Mouse (Mus musculus) embryonic stem cell, embryonic (primary cell): ENCODE measurements around the gene Gm20388.

Experiments used
- CTCF ChIA-PET, 4 experiments: fragments of 300-600 bp in 2 of 4; fragments of 350-600 bp in 2 of 4; sonication (Branson Sonifier 250); formaldehyde crosslinking; loops; one replicate each; lab custom pipeline; 2022; ENCODE audit warnings: inconsistent platforms in 2 of 4; lab: Charles Lee
- POLR2A ChIA-PET, 4 experiments: fragments of 300-600 bp in 2 of 4; fragments of 350-600 bp in 2 of 4; sonication (Branson Sonifier 250); formaldehyde crosslinking; loops; one replicate each; lab custom pipeline; 2022; ENCODE audit warnings: antibody characterized with exemption in 4 of 4, inconsistent platforms in 1 of 4; lab: Charles Lee

The Gm20388 gene

DNA sequence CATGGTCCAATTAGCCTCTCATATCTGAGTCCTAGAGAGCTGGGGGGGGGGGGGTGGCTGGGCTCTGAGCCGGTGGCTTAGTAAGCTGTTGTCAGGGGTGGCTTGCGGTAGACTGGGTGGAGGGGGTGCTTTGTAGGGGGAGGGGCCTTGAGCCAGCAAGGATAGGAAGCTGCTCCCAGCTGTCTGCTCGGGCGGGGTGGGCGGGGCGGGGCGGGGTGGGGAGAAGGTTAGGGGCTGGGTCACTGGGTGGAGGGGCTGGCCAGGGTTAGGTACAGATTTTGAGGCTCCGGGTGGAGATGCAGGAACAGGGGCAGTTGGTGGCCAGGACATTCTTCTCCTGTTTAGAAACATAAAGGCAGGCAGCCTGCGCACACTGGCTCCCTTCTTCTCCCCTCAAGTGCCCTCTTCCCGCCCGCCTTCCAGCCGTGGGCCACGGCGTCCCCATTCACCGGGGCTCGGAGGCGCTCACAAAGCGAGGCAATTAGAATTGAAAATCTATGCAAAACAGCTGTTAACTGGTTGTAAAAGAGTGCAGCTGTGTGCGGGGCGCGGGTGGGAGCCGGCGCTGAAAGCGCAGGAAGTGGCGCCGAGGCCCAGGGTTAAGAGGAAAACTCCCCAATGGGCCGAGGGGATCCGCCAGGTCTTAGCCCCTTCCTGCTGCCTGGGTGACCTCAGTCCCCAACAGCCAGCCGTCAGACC, 622.0 kb downstream of the Gm20388 start:
- ChIA-PET POLR2A (interaction anchor here (0.6 to 23.3 kb wide), 48 partner anchors 9 to 455 kb away, joined by 3 to 418 read pairs (median 3); partner anchors contain the start of genes Cox4i1 (in 1 of the 4) and Gm27021 (in 1 of the 4)), CTCF (interaction anchor here (0.6 to 2.6 kb wide), 30 partner anchors 13 to 361 kb away, joined by 3 to 14 read pairs (median 4); no protein-coding TSS in a partner anchor)

DNA sequence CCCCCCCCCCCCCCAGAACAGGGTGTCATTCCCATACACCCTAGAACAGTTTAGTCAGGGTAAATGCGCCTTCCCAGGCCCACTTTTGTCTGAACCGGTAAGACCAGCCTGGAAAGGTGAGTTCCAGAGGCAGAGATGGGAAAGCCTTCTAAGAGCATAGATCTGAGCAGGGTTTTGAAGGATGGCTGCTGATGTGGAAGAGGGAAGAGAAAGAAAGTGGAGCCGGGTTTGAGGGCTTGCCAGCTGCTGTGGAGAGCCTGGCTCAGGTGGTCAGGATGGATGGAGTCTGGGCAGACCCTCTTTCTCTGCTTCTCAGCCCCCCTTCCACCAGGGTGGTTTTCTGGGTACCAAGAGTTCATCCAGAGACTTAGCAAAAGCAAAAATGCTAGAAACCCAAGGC, 622.7 kb downstream of the Gm20388 start:
- POLR2A ChIA-PET: interaction anchor here (0.6 to 23.3 kb wide), 30 partner anchors 8 to 755 kb away, joined by 3 to 418 read pairs (median 4); partner anchors contain the start of genes Cox4i1 (in 1 of the 4), Gm27021 (in 1 of the 4) and Tldc1 (in 1 of the 4)
- CTCF ChIA-PET: interaction anchor here in 3 of 4 experiments (0.6 to 2.6 kb wide), 12 partner anchors 14 to 360 kb away, joined by 3 to 14 read pairs (median 4); no protein-coding TSS in a partner anchor

DNA sequence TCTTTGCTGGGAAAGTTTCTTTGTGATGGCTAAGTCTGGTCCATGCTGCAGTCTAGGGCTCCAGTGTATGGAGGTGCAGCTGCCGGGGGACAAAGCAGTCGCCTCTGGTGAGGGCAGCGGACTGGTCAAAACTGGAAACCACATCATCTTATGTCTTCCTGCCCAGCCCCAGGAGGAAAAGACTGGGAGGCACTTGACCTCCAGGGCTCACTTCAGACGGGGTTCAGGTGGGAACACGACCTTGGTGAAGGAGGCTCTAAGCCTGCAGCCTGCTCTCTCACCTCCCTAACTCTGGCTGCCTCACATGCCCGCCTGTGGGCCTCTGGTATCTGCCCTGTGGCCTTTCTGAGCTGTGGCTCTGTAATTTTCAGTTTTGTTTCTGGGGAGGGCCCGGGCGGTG, 623.4 kb downstream of the Gm20388 start:
- POLR2A ChIA-PET: interaction anchor here (0.6 to 23.3 kb wide), 35 partner anchors 8 to 207 kb away, joined by 3 to 418 read pairs (median 6); no protein-coding TSS in a partner anchor
- CTCF ChIA-PET: interaction anchor here (0.6 to 2.2 kb wide), 50 partner anchors 8 to 1394 kb away, joined by 3 to 26 read pairs (median 5); partner anchors contain the start of gene Gins2 (in 1 of the 4)

DNA sequence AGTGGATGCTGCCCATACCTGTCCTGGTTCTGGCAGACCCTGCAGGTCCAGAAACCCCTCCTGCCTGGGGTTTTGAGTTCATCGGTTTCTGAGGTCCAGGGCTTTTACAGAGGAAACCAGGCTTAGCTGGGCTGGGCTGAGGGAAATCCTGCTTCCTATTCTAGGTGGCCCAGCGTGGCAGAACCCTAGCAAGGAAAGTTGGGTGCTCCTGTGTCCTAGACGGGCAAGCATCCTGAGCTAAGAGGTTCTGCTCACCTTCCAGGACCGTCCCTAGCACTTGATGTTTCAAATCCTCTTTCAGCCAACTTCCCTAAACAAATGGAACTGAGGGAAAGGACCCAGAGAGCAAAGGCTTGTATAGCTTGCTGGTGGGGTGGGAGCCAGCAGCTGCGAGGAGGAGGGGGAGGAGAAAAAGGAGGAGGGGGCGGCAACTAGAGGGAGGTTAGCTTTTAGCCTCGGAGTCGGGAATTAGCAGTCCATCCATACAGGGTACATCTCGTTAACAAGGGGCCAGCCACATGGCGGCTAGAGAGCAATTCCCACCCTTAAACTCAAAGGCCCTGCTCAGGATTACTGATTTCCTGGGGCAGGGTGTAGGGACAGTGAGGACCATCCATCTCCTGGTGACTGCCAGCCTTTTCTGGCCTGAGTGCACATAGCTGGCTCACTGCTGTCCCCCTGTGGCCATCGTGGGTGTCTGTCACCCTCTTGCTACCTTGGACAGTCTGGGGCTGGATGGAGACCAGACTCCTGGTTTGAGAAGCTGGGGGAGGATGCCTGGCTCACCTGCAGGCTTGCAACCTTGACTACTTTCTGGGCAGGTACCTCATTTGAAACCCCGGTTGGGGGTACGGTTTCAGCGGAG, 624.1 kb downstream of the Gm20388 start:
- POLR2A ChIA-PET: interaction anchor here (0.6 to 23.3 kb wide), 70 partner anchors 8 to 254 kb away, joined by 3 to 418 read pairs (median 4); partner anchors contain the start of gene Gins2 (in 1 of the 4)
- CTCF ChIA-PET: interaction anchor here (0.5 to 2.2 kb wide), 118 partner anchors 8 to 1394 kb away, joined by 3 to 26 read pairs (median 4); partner anchors contain the start of gene Gins2 (in 2 of the 4)

DNA sequence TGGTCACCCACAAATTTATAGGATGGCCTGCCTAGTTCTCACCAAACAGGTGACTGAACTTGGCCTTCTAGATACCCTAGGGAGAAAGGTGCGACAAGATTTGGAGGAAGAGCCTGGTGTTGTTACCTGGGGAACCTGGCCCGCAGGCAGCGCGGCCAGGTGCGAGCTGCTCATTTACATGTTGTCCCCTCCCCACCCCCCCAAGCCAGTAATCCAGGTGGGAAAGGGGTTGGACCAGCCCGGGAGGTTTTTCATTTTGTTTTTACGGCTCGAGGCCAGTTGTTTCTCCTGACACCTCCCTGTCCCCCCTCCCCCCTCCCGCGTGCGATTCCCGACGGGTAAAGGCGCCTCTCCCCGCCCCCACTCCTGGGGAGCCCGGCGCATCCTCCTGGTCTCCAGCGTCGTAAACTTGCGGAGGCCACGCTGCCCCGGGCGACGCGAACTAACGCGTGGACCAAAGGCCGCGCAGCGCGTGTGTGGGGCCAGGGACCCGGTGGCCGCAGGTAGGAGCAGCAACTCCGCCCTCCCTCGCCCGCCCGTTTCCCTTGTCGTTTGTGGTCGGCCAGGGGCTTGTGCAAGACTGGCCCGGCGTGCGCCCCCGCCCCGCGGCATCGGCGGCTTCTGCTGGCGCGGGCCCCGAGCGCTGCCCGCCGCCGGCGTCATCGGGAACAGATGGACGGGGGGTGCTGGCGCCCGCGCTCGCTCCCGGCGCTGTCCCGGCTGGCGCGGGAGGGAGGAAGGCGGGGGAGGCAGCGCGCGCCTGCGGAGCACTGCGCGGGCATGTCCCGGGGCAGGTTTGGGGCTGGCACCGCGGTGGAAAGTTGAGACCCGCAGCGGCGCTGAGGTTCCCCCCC, 625.0 kb downstream of the Gm20388 start:
- ChIA-PET CTCF (interaction anchor here (0.5 to 2.2 kb wide), 106 partner anchors 9 to 593 kb away, joined by 3 to 26 read pairs (median 5); partner anchors contain the start of gene Gins2 (in 2 of the 4)), POLR2A (interaction anchor here (0.6 to 23.3 kb wide), 78 partner anchors 7 to 255 kb away, joined by 3 to 418 read pairs (median 4); partner anchors contain the start of gene Gins2 (in 1 of the 4))

DNA sequence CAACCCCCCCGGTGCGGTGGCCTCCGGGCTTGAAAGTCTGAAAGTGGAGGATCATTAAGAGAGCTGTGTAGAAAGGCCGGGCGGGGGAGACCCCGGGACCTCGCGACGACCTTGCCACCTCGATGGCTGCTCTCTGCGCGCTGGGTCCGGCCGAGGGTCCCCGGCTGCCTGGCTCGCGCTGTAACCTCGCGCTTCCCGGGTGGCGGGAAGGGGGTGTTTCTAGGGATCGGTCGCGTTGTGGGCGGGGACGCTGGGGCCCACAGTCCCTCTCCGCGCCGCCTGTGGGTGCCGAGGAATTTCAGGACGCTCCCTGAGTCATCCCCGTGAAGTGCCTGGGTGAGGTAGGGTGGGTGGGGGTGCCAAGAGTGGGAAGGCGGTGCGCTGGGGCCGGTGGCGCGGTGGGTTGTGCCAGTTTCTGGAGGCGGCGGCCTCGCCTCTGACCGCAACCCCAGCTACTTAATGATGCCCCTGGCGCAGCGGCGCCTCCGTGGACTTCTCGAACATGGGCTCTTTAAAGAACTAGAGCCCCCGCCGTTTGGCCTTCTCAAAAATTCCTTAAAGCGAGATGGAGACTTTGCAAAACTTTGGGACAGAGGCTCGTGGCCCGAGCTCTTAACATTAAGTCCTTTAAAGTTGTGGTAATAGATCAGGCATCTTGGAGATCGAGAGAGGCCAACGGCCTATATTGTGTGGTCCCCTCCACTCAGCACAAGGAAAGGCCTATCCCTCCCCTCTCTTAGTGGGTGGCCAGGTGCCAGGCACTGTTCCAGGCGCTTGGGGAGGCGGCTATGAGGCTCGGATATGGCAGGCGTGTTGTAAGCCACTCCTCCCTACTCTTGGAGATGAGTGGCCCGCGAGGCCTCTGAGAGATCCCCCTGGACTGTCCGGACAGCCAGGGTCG, 625.9 kb downstream of the Gm20388 start:
- ChIA-PET POLR2A (interaction anchor here (0.5 to 23.3 kb wide), 27 partner anchors 8 to 236 kb away, joined by 3 to 418 read pairs (median 5); partner anchors contain the start of gene Gins2 (in 1 of the 4)), CTCF (interaction anchor here (0.6 to 2.2 kb wide), 17 partner anchors 15 to 1373 kb away, joined by 3 to 26 read pairs (median 4); partner anchors contain the start of gene Gins2 (in 1 of the 4))

DNA sequence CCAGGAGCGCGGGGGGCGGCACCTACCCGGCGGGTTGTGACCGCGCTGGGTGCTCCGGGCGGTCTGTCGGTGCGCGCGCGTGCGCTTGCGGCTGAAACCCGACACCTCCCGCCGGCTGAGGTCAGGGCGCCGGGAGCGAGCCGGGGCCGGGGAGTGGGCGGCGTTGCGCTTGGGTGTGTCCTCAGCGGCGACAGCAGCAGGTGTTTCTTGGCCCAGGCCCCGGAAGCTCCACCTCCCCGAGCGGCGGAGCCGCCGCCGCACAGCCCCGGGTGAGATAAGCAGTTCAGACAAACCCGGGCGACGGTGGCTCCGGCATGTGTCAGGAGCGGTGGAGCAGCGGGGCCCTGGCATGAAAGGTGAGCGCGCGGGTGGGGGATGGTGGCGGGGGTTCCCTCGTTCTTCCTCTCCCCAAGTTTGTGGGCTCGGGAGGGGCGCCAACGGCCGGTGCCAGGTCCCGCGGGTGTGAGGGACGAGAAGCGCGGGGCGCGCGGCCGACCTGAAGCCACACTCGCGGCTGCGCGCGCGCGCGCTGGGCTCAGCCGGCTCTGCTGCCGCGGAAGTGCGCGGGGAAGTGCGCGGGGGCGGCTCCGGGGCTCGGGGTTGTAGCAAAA, 626.7 kb downstream of the Gm20388 start:
- CTCF ChIA-PET: interaction anchor here (0.6 to 1.9 kb wide), 12 partner anchors 14 to 1373 kb away, joined by 3 to 10 read pairs (median 3); partner anchors contain the start of gene Gins2 (in 1 of the 4)
- POLR2A ChIA-PET: interaction anchor here in 3 of 4 experiments (0.5 to 23.3 kb wide), 26 partner anchors 9 to 1601 kb away, joined by 3 to 418 read pairs (median 5); partner anchors contain the start of gene Gins2 (in 1 of the 3)

DNA sequence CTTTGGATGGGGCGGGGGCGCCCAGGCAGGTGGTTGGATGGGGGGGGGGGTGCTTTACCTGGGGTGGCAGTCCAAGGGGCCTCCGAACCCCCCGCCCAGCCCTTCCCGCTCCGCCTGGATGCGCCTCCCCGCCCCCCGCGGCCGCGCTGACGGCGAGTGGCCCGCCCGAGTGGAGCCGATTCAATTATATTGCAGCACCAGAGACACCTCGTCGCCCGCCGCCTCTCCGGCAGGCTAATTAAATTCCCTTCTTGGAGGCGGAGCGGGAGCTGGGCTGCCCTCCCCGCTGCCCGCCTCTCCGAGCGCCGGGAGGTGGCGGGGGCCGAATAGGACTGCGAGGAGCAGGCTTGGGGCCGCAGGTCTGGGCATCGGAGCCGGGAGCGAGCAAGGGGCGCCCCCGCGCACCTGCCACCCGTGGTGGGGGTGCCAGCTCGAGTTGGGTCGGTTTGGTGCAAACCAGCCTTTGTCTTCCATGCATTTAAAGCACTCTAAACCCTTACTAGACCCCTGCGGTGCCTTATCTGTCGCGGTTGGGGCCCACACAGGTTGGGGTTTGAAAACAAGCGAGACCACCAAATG, 627.3 kb downstream of the Gm20388 start:
- ChIA-PET CTCF (interaction anchor here in 3 of 4 experiments (0.8 to 1.9 kb wide), 10 partner anchors 14 to 359 kb away, joined by 3 to 10 read pairs (median 4); no protein-coding TSS in a partner anchor), POLR2A (interaction anchor here in 3 of 4 experiments (0.5 to 23.3 kb wide), 22 partner anchors 9 to 1601 kb away, joined by 3 to 418 read pairs (median 5); partner anchors contain the start of gene Gins2 (in 1 of the 3))

DNA sequence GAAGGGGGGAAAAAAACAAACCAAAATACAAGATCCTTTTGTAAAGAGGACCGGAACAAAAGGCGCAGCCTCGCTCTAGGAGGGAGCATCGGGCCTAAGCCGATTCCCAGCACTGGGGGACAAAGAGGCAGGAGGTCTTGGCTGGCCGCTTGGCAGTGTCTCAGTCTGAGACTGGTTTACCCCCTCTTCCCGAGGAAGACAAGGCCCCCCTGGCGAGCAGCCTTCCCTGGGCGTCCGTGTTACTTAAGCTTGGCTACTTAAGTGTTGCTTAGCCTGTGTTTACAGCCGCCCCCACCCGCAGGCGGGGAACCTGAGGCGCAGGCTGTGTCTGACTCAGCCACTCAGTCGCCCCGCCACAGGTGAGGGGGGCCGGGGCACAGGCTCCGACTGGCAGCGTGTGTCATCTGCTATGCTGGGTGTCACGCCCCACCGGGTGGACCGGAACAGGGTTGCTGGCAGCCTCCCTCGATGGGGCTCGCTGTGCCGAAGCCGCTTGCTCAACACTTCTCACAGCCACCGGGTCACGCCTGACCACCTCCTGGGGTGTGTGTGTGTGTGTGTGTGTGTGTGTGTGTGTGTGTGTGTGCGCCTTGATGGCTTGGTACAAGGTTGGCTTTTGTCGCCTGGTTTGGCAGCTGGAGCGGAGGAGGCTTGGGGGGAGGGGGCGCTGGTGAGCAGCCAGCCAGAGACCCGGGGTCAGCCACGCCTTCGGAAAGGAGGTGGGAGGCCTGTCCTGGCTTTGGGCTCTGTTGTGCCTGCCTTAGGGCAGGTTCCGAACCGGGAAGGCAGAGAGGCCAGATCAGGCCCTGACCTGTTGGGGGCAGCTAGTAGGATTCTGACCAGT, 628.0 kb downstream of the Gm20388 start:
- ChIA-PET POLR2A (interaction anchor here (0.6 to 23.3 kb wide), 26 partner anchors 10 to 206 kb away, joined by 3 to 418 read pairs (median 4); partner anchors contain the start of gene Gins2 (in 1 of the 4)), CTCF (interaction anchor here (0.6 to 1.9 kb wide), 30 partner anchors 12 to 360 kb away, joined by 3 to 10 read pairs (median 4); no protein-coding TSS in a partner anchor)

DNA sequence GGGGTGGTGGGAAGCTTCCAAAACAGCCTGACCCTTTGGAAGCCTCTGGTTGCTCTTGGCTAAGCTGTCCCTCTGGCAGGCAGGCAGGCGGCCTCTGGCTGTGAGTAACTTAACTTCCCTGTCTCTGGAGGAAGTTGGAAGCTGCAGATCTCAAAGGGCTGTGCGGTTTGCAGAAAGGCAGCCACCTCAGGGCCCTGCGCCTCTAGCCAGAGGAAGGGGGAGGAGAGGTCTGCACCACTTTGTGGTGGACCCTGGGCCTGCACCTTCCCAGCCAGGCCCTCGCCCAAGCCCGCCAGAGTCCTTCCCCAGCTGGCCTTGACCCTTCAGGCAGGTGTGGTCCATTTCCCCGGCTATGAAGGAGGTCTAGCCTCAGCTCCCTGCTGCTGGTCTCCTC, 628.7 kb downstream of the Gm20388 start:
- ChIA-PET CTCF (interaction anchor here (0.6 to 1.9 kb wide), 26 partner anchors 11 to 361 kb away, joined by 3 to 7 read pairs (median 4); no protein-coding TSS in a partner anchor), POLR2A (interaction anchor here (0.6 to 23.3 kb wide), 25 partner anchors 10 to 204 kb away, joined by 3 to 418 read pairs (median 4); partner anchors contain the start of gene Gins2 (in 1 of the 4))

DNA sequence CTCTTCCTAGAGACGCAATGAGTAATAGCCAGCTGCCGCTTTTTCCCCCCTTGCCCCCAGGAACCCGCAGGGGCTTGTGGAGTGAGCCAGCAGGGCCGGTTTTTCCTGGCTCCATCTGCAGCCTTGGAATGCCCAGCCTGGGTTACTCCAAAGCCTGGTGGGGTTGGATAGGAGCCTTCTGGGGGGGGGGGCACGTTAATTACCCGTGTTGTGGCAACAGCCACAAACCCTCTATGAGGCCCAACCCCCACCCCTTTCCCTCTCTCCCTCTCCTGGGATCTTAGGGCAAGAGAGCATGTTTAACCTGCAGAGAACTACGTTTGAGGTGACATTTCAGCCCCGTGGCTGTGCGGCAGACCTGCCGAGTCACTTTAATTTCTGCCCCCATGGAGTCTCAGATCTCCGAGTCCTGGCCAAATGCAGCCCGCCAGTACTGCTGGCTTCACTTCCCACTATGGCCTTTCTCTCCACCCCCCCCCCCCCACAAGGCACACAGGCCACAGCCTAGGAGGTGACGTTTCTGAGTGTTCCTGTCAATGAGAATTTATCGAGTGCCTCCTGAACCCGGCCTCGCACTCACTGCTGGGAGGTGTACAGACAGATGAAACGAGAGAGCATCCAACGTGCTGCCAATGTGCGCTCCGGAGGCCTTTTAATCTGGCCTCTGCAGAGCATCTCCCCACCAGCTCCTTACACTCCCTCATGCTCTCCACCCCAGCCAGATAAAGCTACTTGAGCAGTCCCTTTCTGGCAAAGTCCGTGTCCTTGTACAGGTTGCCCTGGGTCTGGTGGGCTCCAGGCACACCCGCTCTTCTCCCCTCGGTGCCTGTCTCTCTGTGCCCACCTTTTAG, 629.4 kb downstream of the Gm20388 start:
- POLR2A ChIA-PET: interaction anchor here (0.6 to 23.3 kb wide), 18 partner anchors 9 to 205 kb away, joined by 3 to 418 read pairs (median 4); partner anchors contain the start of gene Gins2 (in 1 of the 4)

DNA sequence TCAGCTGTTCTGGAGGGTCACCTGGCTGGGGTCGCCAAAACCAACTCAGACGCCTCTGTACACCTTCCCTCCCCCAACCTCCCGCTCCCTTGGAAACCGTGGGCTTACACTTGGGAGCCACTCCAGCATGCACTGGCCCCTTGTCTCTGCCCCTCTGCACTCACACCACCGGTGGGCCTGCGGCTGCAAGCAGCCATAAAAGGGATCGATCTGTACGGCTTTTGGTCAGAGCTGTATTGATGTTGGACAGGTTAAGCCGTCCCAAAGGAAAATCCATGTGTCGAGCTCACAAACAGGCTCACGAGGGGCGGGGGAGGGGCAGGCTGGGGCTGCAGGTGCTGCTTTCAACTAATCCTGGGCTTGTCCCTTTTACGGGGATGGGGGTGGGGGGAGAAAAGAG, 632.4 kb downstream of the Gm20388 start:
- ChIA-PET POLR2A (interaction anchor here in 3 of 4 experiments (0.6 to 1.4 kb wide), 13 partner anchors 8 to 193 kb away, joined by 3 to 5 read pairs (median 3); no protein-coding TSS in a partner anchor), CTCF (interaction anchor here in 2 of 4 experiments (0.6 to 1.1 kb wide), 9 partner anchors 27 to 296 kb away, joined by 3 to 10 read pairs (median 3); no protein-coding TSS in a partner anchor)

More for the DNA sequence above, 629.4 kb downstream of the Gm20388 start:
- CTCF ChIA-PET: interaction anchor here in 3 of 4 experiments (0.5 to 1.9 kb wide), 19 partner anchors 10 to 1082 kb away, joined by 3 to 7 read pairs (median 3); no protein-coding TSS in a partner anchor
